Mouse (Mus musculus) embryo, embryonic 11 days (tissue): ENCODE data around the gene Cacna2d1.

Experiments used
- DNase-seq: peaks from one replicate; pipeline ENCODE4 v3.0.0-alpha.2; 2015

The Cacna2d1 gene

GRCm38 (mm10) chr5:15985228-15985858, 50.9 kb downstream of the Cacna2d1 start:
- no peak for DNase-seq

GRCm38 (mm10) chr5:15985901-15986300, 51.4 kb downstream of the Cacna2d1 start:
- peak; percentile 87 for DNase-seq

GRCm38 (mm10) chr5:15991428-15992139, 57.1 kb downstream of the Cacna2d1 start:
- DNase-seq, result no peak

GRCm38 (mm10) chr5:15993252-15993944, 58.9 kb downstream of the Cacna2d1 start:
- DNase-seq, result peak; percentile 63

GRCm38 (mm10) chr5:15997190-15997589, 62.7 kb downstream of the Cacna2d1 start:
- DNase-seq, result no peak

- DNase-seq, result no peak
These were observed 63.3 kb downstream of the Cacna2d1 start for GRCm38 (mm10) chr5:15997769-15998168.

- no peak for DNase-seq
These were observed 66.4 kb downstream of the Cacna2d1 start for GRCm38 (mm10) chr5:16000917-16001316.

- peak; percentile 54 for DNase-seq
These were observed 68.1 kb downstream of the Cacna2d1 start for GRCm38 (mm10) chr5:16002431-16003063.

- no peak for DNase-seq
These were observed 69.8 kb downstream of the Cacna2d1 start for GRCm38 (mm10) chr5:16004305-16004704.

- no peak for DNase-seq
These were observed 72.5 kb downstream of the Cacna2d1 start for GRCm38 (mm10) chr5:16006964-16007363.

GRCm38 (mm10) chr5:16013649-16014048, 79.2 kb downstream of the Cacna2d1 start:
- no peak for DNase-seq

- DNase-seq, result no peak
These were observed 79.9 kb downstream of the Cacna2d1 start for GRCm38 (mm10) chr5:16014392-16014791.

- peak; percentile 48 for DNase-seq
These were observed 90.3 kb downstream of the Cacna2d1 start for GRCm38 (mm10) chr5:16024626-16025417.

- DNase-seq, result no peak
These were observed 94.4 kb downstream of the Cacna2d1 start for GRCm38 (mm10) chr5:16028881-16029280.

- DNase-seq, result peak; percentile 31
These were observed 95.0 kb downstream of the Cacna2d1 start for GRCm38 (mm10) chr5:16029481-16029880.

GRCm38 (mm10) chr5:16033569-16033968, 99.1 kb downstream of the Cacna2d1 start:
- no peak for DNase-seq

- no peak for DNase-seq
These were observed 100.8 kb downstream of the Cacna2d1 start for GRCm38 (mm10) chr5:16035259-16035658.

- no peak for DNase-seq
These were observed 110.8 kb downstream of the Cacna2d1 start for GRCm38 (mm10) chr5:16045147-16045878.

- DNase-seq, result no peak
These were observed 113.1 kb downstream of the Cacna2d1 start for GRCm38 (mm10) chr5:16047452-16048191.

- no peak for DNase-seq
These were observed 122.3 kb downstream of the Cacna2d1 start for GRCm38 (mm10) chr5:16056795-16057194.

- peak; percentile 19 for DNase-seq
These were observed 128.3 kb downstream of the Cacna2d1 start for GRCm38 (mm10) chr5:16062773-16063172.
